Mouse (Mus musculus): ENCODE results near the gene Prune1. TPM values are rescaled to one million over a fixed set of nuclear protein-coding genes. Genes with fewer than 3 reads are reported as not detected.

Gene Prune1
- polyA plus RNA-seq, 1 experiment = 18.5 TPM

DNA sequence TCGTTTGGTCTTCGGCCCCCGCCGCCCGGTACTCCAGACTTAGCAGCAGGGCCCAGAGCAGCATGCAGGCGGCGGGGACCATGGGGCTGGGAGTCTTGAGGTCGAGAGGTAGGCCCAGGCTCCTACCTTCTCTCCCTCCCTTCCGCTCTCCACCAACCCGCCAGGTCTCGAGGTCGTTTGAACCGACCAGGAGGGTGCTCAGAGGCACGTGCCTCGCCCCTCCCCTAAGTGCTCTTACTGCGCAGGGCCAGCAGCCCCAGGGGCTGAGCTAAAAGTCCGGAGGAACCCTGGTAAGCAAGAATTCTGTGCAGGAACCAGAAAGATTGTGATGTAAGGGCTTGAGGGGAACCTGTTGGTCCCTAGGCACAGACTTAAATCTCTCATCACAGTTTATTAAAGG lies 41.0 kb downstream of the Prune1 start:
- TF ChIP-seq POLR2A (IDR thresholded peaks at IDR 0.05; ENCODE audit: control insufficient read depth, extremely low read depth, insufficient read depth, low read length, poor library complexity) (no peak), CTCF (IDR thresholded peaks at IDR 0.05; ENCODE audit: borderline replicate concordance, control insufficient read depth, extremely low read depth, insufficient read depth, low read length, poor library complexity) (no peak)
- DNase-seq = no peak
- WGBS = 76% methylated on average over 17 of the region's 17 CpGs

DNA sequence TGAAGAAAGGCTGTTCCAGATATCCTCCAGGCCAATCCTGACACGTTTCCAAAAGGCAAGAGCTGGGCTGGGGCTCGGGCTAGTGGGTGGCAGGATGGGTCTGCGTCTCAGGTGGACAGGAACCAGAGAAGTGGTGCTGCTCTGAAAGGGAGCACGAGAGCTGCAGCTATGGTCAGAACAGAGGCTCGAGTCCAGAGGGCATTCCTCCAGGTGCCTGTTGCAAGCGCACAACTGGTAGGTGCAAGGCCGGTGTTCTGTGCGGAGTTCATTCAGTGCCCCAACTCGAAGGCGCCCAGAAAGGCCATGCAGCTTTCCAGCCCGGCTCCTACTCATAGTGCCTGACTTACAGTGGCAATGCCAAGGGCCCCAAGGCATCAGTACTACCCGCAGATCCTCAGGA lies 41.9 kb downstream of the Prune1 start:
- Histone ChIP-seq H3K36me3 (ENCODE audit: control insufficient read depth, insufficient read depth, low read length) (peaks cover 20% of the 10 kb centered on the region), H3K4me1 (replicated peaks; ENCODE audit: control insufficient read depth, insufficient read depth, low read length) (no peaks in the 10 kb centered on the region; the same call in 1 of the 2 replicates), H3K27ac (ENCODE audit: control insufficient read depth, insufficient read depth, low read length) (no peak overlapping the region), H3K27me3 (ENCODE audit: control insufficient read depth, insufficient read depth, low read length) (no peaks in the 10 kb centered on the region), H3K4me3 (ENCODE audit: control insufficient read depth, insufficient read depth, low read length) (no peak overlapping the region)
- WGBS = 95% methylated on average over 12 of the region's 12 CpGs
- DNase-seq = no peak
- TF ChIP-seq POLR2A (IDR thresholded peaks at IDR 0.05; ENCODE audit: control insufficient read depth, extremely low read depth, insufficient read depth, low read length, poor library complexity) = no peak
- TF ChIP-seq CTCF (IDR thresholded peaks at IDR 0.05; ENCODE audit: borderline replicate concordance, control insufficient read depth, extremely low read depth, insufficient read depth, low read length, poor library complexity) = no peak

More for the DNA sequence above, 41.0 kb downstream of the Prune1 start:
- Histone ChIP-seq H3K4me3 (ENCODE audit: control insufficient read depth, insufficient read depth, low read length) (no peak overlapping the region), H3K36me3 (ENCODE audit: control insufficient read depth, insufficient read depth, low read length) (peaks cover 10% of the 10 kb centered on the region), H3K27me3 (ENCODE audit: control insufficient read depth, insufficient read depth, low read length) (no peaks in the 10 kb centered on the region), H3K27ac (ENCODE audit: control insufficient read depth, insufficient read depth, low read length) (no peak overlapping the region), H3K4me1 (replicated peaks; ENCODE audit: control insufficient read depth, insufficient read depth, low read length) (no peaks in the 10 kb centered on the region)

DNA sequence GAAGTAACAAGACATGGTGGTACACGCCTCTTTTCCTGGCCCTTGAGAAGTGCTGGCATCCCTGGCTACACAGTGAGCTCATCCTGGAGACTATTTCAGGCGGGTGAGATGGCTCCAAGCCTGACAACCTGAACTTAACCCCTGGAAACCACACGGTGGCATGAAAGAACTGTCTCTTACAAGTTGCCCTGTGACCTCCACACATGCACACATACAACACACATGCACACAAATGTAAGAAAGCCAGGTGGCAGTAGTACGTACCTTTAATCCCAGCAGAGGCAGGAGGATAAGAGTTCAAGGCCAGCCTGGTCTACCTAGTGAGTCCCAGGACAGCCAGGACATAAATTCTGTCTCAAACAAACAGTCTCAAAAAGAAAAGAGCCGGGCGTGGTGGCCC lies 42.9 kb downstream of the Prune1 start:
- no peak overlapping the region for H3K27ac ChIP-seq (ENCODE audit: control insufficient read depth, insufficient read depth, low read length)
- peaks cover 29% of the 10 kb centered on the region for H3K36me3 ChIP-seq (ENCODE audit: control insufficient read depth, insufficient read depth, low read length)
- WGBS = 86% methylated on average over 6 of the region's 6 CpGs
- peaks cover 2% of the 10 kb centered on the region; the same call in 1 of the 2 replicates for H3K4me1 ChIP-seq (replicated peaks; ENCODE audit: control insufficient read depth, insufficient read depth, low read length)
- no peak for DNase-seq
- no peaks in the 10 kb centered on the region for H3K27me3 ChIP-seq (ENCODE audit: control insufficient read depth, insufficient read depth, low read length)
- TF ChIP-seq CTCF (IDR thresholded peaks at IDR 0.05; ENCODE audit: borderline replicate concordance, control insufficient read depth, extremely low read depth, insufficient read depth, low read length, poor library complexity) (no peak), POLR2A (IDR thresholded peaks at IDR 0.05; ENCODE audit: control insufficient read depth, extremely low read depth, insufficient read depth, low read length, poor library complexity) (no peak)
- H3K4me3 ChIP-seq (ENCODE audit: control insufficient read depth, insufficient read depth, low read length) = no peak overlapping the region

DNA sequence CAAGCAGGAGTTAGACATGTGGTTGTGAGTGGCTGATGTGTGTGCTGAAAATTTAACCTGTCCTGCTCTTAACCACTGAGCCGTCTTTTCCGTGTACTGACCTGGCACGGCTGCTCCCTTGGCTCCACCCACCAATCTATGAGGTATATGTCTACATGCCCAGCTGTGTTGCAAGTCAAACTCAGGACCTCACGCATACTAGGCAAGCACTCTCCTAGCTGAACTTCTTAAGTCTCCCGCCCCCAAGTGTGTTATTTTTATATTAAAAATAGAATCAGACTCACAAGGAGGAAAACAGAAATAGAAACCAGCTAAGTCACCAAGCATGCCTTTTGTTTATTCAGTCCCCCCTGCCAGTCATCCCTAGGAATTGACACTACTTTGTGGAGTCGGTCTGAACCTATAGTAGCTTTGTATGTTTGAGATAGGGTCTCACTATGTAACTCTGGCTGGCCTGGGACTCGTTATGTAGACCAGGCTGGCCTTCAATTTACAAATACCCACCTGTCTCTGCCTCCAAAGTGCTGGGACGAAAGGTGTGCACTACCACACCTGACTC lies 44.3 kb downstream of the Prune1 start:
- Histone ChIP-seq H3K36me3 (ENCODE audit: control insufficient read depth, insufficient read depth, low read length) (peaks cover 43% of the 10 kb centered on the region), H3K27ac (ENCODE audit: control insufficient read depth, insufficient read depth, low read length) (no peak overlapping the region), H3K4me1 (replicated peaks; ENCODE audit: control insufficient read depth, insufficient read depth, low read length) (peaks cover 2% of the 10 kb centered on the region; the same call in 1 of the 2 replicates), H3K4me3 (ENCODE audit: control insufficient read depth, insufficient read depth, low read length) (no peak overlapping the region), H3K27me3 (ENCODE audit: control insufficient read depth, insufficient read depth, low read length) (no peaks in the 10 kb centered on the region)
- WGBS = 93% methylated on average over 8 of the region's 8 CpGs
- DNase-seq = no peak
- TF ChIP-seq POLR2A (IDR thresholded peaks at IDR 0.05; ENCODE audit: control insufficient read depth, extremely low read depth, insufficient read depth, low read length, poor library complexity) (no peak), CTCF (IDR thresholded peaks at IDR 0.05; ENCODE audit: borderline replicate concordance, control insufficient read depth, extremely low read depth, insufficient read depth, low read length, poor library complexity) (no peak)

DNA sequence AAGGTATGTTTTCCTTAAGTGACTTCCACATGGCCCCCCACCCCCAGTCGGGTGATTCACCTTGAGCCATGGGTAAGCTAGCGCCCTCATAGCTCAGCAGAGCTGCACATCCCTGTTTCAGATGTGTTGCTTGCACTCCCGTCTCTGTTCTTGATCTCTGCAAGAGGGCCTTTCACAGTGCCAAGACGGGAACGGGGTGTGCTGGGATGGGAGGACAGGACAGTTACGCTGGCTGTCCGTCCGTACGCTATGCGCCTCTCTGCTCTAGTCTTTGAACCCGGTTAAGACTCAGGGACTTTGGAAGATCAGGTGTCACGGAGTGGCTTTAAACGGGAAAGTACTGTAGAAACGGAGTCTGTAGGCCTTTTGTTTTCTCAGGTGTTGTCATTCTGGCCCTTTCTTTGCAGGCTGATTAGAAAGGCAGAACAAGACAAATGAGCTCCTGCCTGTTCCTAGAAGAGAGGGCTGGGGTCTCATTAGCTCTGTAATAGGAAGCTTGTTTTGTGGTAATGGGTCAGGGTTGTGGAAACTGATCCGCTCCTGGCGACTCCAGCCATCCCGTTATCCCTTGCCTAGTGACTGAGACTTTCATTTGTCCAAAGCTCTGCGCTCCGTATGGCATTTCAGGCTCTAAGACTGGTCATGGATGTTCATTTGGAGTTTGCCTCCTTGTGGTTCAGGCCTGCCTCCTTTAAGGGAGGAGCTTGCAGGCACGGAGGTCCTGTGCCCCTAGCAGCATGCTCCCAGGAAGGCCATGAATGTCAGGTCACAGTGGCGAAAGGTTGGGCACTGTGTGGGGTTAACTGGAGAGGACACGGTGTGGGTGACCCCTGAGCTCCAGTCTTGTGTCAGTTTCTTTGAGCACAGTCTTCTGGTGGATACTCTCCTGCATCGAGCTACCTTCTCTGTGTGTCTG lies 46.2 kb downstream of the Prune1 start:
- TF ChIP-seq CTCF (IDR thresholded peaks at IDR 0.05; ENCODE audit: borderline replicate concordance, control insufficient read depth, extremely low read depth, insufficient read depth, low read length, poor library complexity) = no peak
- TF ChIP-seq POLR2A (IDR thresholded peaks at IDR 0.05; ENCODE audit: control insufficient read depth, extremely low read depth, insufficient read depth, low read length, poor library complexity) = no peak
- H3K4me1 ChIP-seq (replicated peaks; ENCODE audit: control insufficient read depth, insufficient read depth, low read length) = peaks cover 20% of the 10 kb centered on the region
- no peak for DNase-seq
- H3K27me3 ChIP-seq (ENCODE audit: control insufficient read depth, insufficient read depth, low read length) = no peaks in the 10 kb centered on the region
- no peak overlapping the region for H3K4me3 ChIP-seq (ENCODE audit: control insufficient read depth, insufficient read depth, low read length)
- 94% methylated on average over 23 of the region's 23 CpGs for WGBS
- no peak overlapping the region for H3K27ac ChIP-seq (ENCODE audit: control insufficient read depth, insufficient read depth, low read length)
- H3K36me3 ChIP-seq (ENCODE audit: control insufficient read depth, insufficient read depth, low read length) = peaks cover 53% of the 10 kb centered on the region

DNA sequence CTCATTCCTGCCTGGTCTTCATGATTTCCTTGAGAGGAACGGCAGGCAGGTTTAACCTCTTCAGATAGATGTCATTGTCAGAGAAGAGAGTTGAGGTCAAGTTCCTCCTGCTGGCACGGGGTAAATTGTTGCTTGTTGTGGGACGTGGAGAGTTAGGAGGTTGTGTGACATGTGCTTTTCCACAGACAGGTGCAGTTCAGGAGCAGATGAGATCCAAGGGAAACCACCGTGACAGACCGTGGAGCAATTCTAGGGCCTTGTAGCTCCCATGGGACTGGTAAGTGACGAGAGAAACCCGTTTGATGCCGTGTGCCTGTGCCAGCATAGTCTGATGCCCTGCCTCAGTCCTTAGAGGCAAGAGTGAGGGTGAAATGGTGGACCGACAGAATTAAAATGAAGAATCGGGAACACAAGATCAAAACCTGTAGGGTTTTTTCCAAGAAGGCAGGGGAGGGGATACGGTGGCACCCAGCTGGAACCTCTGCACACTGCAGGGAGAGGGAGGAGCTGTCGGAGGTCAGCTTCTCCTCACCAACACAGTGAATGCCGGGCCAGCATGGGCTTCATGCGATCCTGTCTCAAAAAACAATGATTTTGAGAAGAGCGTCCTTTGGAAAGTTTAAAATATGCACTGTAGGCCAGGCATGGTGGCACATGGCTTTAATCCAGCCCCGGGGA lies 48.4 kb downstream of the Prune1 start:
- 93% methylated on average over 16 of the region's 16 CpGs for WGBS
- Histone ChIP-seq H3K36me3 (ENCODE audit: control insufficient read depth, insufficient read depth, low read length) (peaks cover 53% of the 10 kb centered on the region), H3K27me3 (ENCODE audit: control insufficient read depth, insufficient read depth, low read length) (no peaks in the 10 kb centered on the region), H3K4me3 (ENCODE audit: control insufficient read depth, insufficient read depth, low read length) (no peak overlapping the region), H3K27ac (ENCODE audit: control insufficient read depth, insufficient read depth, low read length) (no peak overlapping the region), H3K4me1 (replicated peaks; ENCODE audit: control insufficient read depth, insufficient read depth, low read length) (peaks cover 26% of the 10 kb centered on the region)
- no peak for DNase-seq
- TF ChIP-seq POLR2A (IDR thresholded peaks at IDR 0.05; ENCODE audit: control insufficient read depth, extremely low read depth, insufficient read depth, low read length, poor library complexity) (no peak), CTCF (IDR thresholded peaks at IDR 0.05; ENCODE audit: borderline replicate concordance, control insufficient read depth, extremely low read depth, insufficient read depth, low read length, poor library complexity) (no peak)
